Mouse (Mus musculus): ENCODE data around the gene R3hdm1. TPM values are rescaled to one million over a fixed set of nuclear protein-coding genes. Genes with fewer than 3 reads are reported as not detected.
"Not testable (repeated sequence)": the region's sequence is repeated elsewhere in the genome, so short reads cannot be mapped to it uniquely, and the experiment has no call there.

Gene R3hdm1
- polyA plus RNA-seq, 1 experiment from 2014 or later, result 63.2 TPM

- no peaks in the 10 kb centered on the region for H3K36me3 ChIP-seq
- no peak overlapping the region for H3K4me3 ChIP-seq (replicated peaks)
- no peaks in the 10 kb centered on the region for H3K4me1 ChIP-seq
- no peak for ATAC-seq (ENCODE audit: insufficient read depth, low FRiP score, low read depth)
- no peaks in the 10 kb centered on the region for H3K9me3 ChIP-seq
- WGBS, result 97% methylated on average over 1 of the region's 1 CpGs
- H3K9ac ChIP-seq, result no peak overlapping the region
- H3K4me2 ChIP-seq, result no peak overlapping the region
- no peaks in the 10 kb centered on the region for H3K27me3 ChIP-seq (replicated peaks)
- no peak overlapping the region for H3K27ac ChIP-seq
Observed at GRCm38 (mm10) chr1:128078646-128079045, 24.5 kb upstream of the R3hdm1 start.

GRCm38 (mm10) chr1:128080936-128081696 lies 22.0 kb upstream of the R3hdm1 start:
- Histone ChIP-seq H3K36me3 (no peaks in the 10 kb centered on the region), H3K4me1 (no peaks in the 10 kb centered on the region), H3K27me3 (replicated peaks) (no peaks in the 10 kb centered on the region), H3K4me3 (replicated peaks) (no peak overlapping the region), H3K9me3 (no peaks in the 10 kb centered on the region), H3K4me2 (no peak overlapping the region), H3K9ac (no peak overlapping the region), H3K27ac (no peak overlapping the region)
- ATAC-seq (ENCODE audit: insufficient read depth, low FRiP score, low read depth), result no peak
- 74% methylated on average over 5 of the region's 5 CpGs for WGBS

- WGBS, result 72% methylated on average over 7 of the region's 7 CpGs
- Histone ChIP-seq H3K9me3 (no peaks in the 10 kb centered on the region), H3K9ac (no peak overlapping the region), H3K4me2 (no peak overlapping the region), H3K4me1 (no peaks in the 10 kb centered on the region), H3K27ac (no peak overlapping the region), H3K4me3 (replicated peaks) (no peak overlapping the region), H3K27me3 (replicated peaks) (no peaks in the 10 kb centered on the region), H3K36me3 (no peaks in the 10 kb centered on the region)
- no peak for ATAC-seq (ENCODE audit: insufficient read depth, low FRiP score, low read depth)
Observed at GRCm38 (mm10) chr1:128081873-128082272, 21.2 kb upstream of the R3hdm1 start.

- WGBS, result 78% methylated on average over 7 of the region's 7 CpGs
- no peak overlapping the region for H3K4me3 ChIP-seq (replicated peaks)
- no peak overlapping the region for H3K27ac ChIP-seq
- no peaks in the 10 kb centered on the region for H3K27me3 ChIP-seq (replicated peaks)
- no peak overlapping the region for H3K9ac ChIP-seq
- ATAC-seq (ENCODE audit: insufficient read depth, low FRiP score, low read depth), result no peak
- H3K4me1 ChIP-seq, result no peaks in the 10 kb centered on the region
- H3K9me3 ChIP-seq, result no peaks in the 10 kb centered on the region
- no peak overlapping the region for H3K4me2 ChIP-seq
- H3K36me3 ChIP-seq, result no peaks in the 10 kb centered on the region
Observed at GRCm38 (mm10) chr1:128082800-128083199, 20.3 kb upstream of the R3hdm1 start.

- Histone ChIP-seq H3K27me3 (replicated peaks) (no peaks in the 10 kb centered on the region), H3K4me3 (replicated peaks) (no peak overlapping the region), H3K4me2 (no peak overlapping the region), H3K4me1 (no peaks in the 10 kb centered on the region), H3K9ac (no peak overlapping the region), H3K36me3 (peaks cover 4% of the 10 kb centered on the region; the same call in 1 of the 2 replicates), H3K27ac (no peak overlapping the region), H3K9me3 (no peaks in the 10 kb centered on the region)
- no peak for ATAC-seq (ENCODE audit: insufficient read depth, low FRiP score, low read depth)
- WGBS, result 88% methylated on average over 2 of the region's 2 CpGs
Observed at GRCm38 (mm10) chr1:128094686-128095085, 8.4 kb upstream of the R3hdm1 start.

GRCm38 (mm10) chr1:128098309-128098708 lies 4.8 kb upstream of the R3hdm1 start:
- WGBS, result 97% methylated on average over 1 of the region's 1 CpGs
- Histone ChIP-seq H3K4me3 (replicated peaks) (no peak overlapping the region), H3K36me3 (no peaks in the 10 kb centered on the region), H3K4me2 (no peak overlapping the region), H3K9me3 (no peaks in the 10 kb centered on the region), H3K4me1 (no peaks in the 10 kb centered on the region), H3K27ac (no peak overlapping the region), H3K27me3 (replicated peaks) (no peaks in the 10 kb centered on the region), H3K9ac (no peak overlapping the region)
- no peak for ATAC-seq (ENCODE audit: insufficient read depth, low FRiP score, low read depth)

GRCm38 (mm10) chr1:128102251-128102640 lies 855 bp upstream of the R3hdm1 start:
- Histone ChIP-seq H3K9ac (peak overlapping the region; percentile 25; the same call in 1 of the 2 replicates), H3K4me1 (peaks cover 5% of the 10 kb centered on the region), H3K9me3 (no peaks in the 10 kb centered on the region), H3K27ac (peak overlapping the region; percentile 87), H3K27me3 (replicated peaks) (no peaks in the 10 kb centered on the region), H3K36me3 (no peaks in the 10 kb centered on the region), H3K4me2 (peak overlapping the region; percentile 57), H3K4me3 (replicated peaks) (peak overlapping the region; percentile 84)
- WGBS, result under 1% methylated on average over 15 of the region's 15 CpGs
- peak; percentile 48; the same call in 1 of the 2 replicates for ATAC-seq (ENCODE audit: insufficient read depth, low FRiP score, low read depth)

- Histone ChIP-seq H3K36me3 (no peaks in the 10 kb centered on the region), H3K4me2 (peak overlapping the region; percentile 65), H3K27me3 (replicated peaks) (no peaks in the 10 kb centered on the region), H3K9me3 (no peaks in the 10 kb centered on the region), H3K9ac (peak overlapping the region; percentile 77), H3K4me3 (replicated peaks) (peak overlapping the region; percentile 84), H3K27ac (peak overlapping the region; percentile 91), H3K4me1 (peaks cover 5% of the 10 kb centered on the region)
- ATAC-seq (ENCODE audit: insufficient read depth, low FRiP score, low read depth), result peak; percentile 50
- under 1% methylated on average over 47 of the region's 47 CpGs for WGBS
Observed at GRCm38 (mm10) chr1:128103520-128104088, 503 bp downstream of the R3hdm1 start.

- H3K4me3 ChIP-seq (replicated peaks), result no peak overlapping the region
- no peak overlapping the region for H3K27ac ChIP-seq
- 87% methylated on average over 4 of the region's 4 CpGs for WGBS
- no peak for ATAC-seq (ENCODE audit: insufficient read depth, low FRiP score, low read depth)
- H3K4me1 ChIP-seq, result no peaks in the 10 kb centered on the region
- H3K27me3 ChIP-seq (replicated peaks), result no peaks in the 10 kb centered on the region
- H3K36me3 ChIP-seq, result no peaks in the 10 kb centered on the region
- no peak overlapping the region for H3K4me2 ChIP-seq
- H3K9ac ChIP-seq, result no peak overlapping the region
- no peaks in the 10 kb centered on the region for H3K9me3 ChIP-seq
Observed at GRCm38 (mm10) chr1:128120913-128121627, 18.0 kb downstream of the R3hdm1 start.

- H3K9ac ChIP-seq; H3K4me2 ChIP-seq; H3K9me3 ChIP-seq; H3K27ac ChIP-seq; H3K4me1 ChIP-seq; H3K27me3 ChIP-seq (replicated peaks); H3K4me3 ChIP-seq (replicated peaks); H3K36me3 ChIP-seq; ATAC-seq (ENCODE audit: insufficient read depth, low FRiP score, low read depth): not testable (repeated sequence)
Observed at GRCm38 (mm10) chr1:128136222-128136621, 33.1 kb downstream of the R3hdm1 start.

- H3K4me2 ChIP-seq, result no peak overlapping the region
- H3K9ac ChIP-seq, result no peak overlapping the region
- H3K36me3 ChIP-seq, result no peaks in the 10 kb centered on the region
- no peak for ATAC-seq (ENCODE audit: insufficient read depth, low FRiP score, low read depth)
- H3K27ac ChIP-seq, result no peak overlapping the region
- H3K27me3 ChIP-seq (replicated peaks), result no peaks in the 10 kb centered on the region
- H3K4me3 ChIP-seq (replicated peaks), result no peak overlapping the region
- no peaks in the 10 kb centered on the region for H3K4me1 ChIP-seq
- no peaks in the 10 kb centered on the region for H3K9me3 ChIP-seq
Observed at GRCm38 (mm10) chr1:128141039-128141438, 37.9 kb downstream of the R3hdm1 start.

GRCm38 (mm10) chr1:128141737-128142136 lies 38.6 kb downstream of the R3hdm1 start:
- Histone ChIP-seq H3K27ac (no peak overlapping the region), H3K27me3 (replicated peaks) (no peaks in the 10 kb centered on the region), H3K36me3 (no peaks in the 10 kb centered on the region), H3K9me3 (no peaks in the 10 kb centered on the region), H3K4me2 (no peak overlapping the region), H3K9ac (no peak overlapping the region), H3K4me3 (replicated peaks) (no peak overlapping the region), H3K4me1 (no peaks in the 10 kb centered on the region)
- ATAC-seq (ENCODE audit: insufficient read depth, low FRiP score, low read depth), result no peak

All from stomach, embryonic 15.5 days (tissue).